Mouse (Mus musculus) G1E-ER4 (cell line): ENCODE measurements around the gene Socs1. TPM values are rescaled to one million over a fixed set of nuclear protein-coding genes. Genes with fewer than 3 reads are reported as not detected.

ENCODE experiments used
- GATA1 ChIP-seq: IDR thresholded peaks from one replicate; pipeline ENCODE4 v1.8.0; 2012; ENCODE audit warnings: low read length, inconsistent platforms
- polyA plus RNA-seq: library from polyadenylated mRNA; stranded (reverse); fragments of >175 nt; gene quantifications from 2 replicates; pipeline ENCODE4 v1.2.3, GENCODE M21; 2012

Gene Socs1
- polyA plus RNA-seq, 1 experiment: 9.4 TPM

GRCm38 (mm10) chr16:10790702-10791101, 5.4 kb upstream of the Socs1 start, which contains the start of gene Prm3:
Gene Prm3, minus strand, starts transcription at chr16:10790914.
- TF ChIP-seq GATA1: no peak

GRCm38 (mm10) chr16:10788866-10789265, 3.5 kb upstream of the Socs1 start:
- TF ChIP-seq GATA1: no peak

- no peak for TF ChIP-seq GATA1
Observed at GRCm38 (mm10) chr16:10788271-10788670, 2.9 kb upstream of the Socs1 start, which contains the start of gene Tnp2. Gene Tnp2, minus strand, starts transcription at chr16:10788660.

- no peak for TF ChIP-seq GATA1
Observed at GRCm38 (mm10) chr16:10787548-10788058, 2.3 kb upstream of the Socs1 start.

GRCm38 (mm10) chr16:10786782-10787547, 1.6 kb upstream of the Socs1 start:
- no peak for TF ChIP-seq GATA1

GRCm38 (mm10) chr16:10786288-10786687, 952 bp upstream of the Socs1 start:
- TF ChIP-seq GATA1: no peak

GRCm38 (mm10) chr16:10784793-10785370, 454 bp downstream of the Socs1 start:
- no peak for TF ChIP-seq GATA1

- TF ChIP-seq GATA1: no peak
Observed at GRCm38 (mm10) chr16:10783883-10784792, 1.2 kb downstream of the Socs1 start.

- TF ChIP-seq GATA1: no peak
Observed at GRCm38 (mm10) chr16:10783451-10783850, 1.9 kb downstream of the Socs1 start.

GRCm38 (mm10) chr16:10783152-10783434, 2.2 kb downstream of the Socs1 start:
- TF ChIP-seq GATA1: no peak

- no peak for TF ChIP-seq GATA1
Observed at GRCm38 (mm10) chr16:10782377-10783151, 2.8 kb downstream of the Socs1 start.

- no peak for TF ChIP-seq GATA1
Observed at GRCm38 (mm10) chr16:10781862-10782371, 3.4 kb downstream of the Socs1 start.

- TF ChIP-seq GATA1: no peak
Observed at GRCm38 (mm10) chr16:10780631-10781120, 4.7 kb downstream of the Socs1 start.

- TF ChIP-seq GATA1: no peak
Observed at GRCm38 (mm10) chr16:10777579-10778160, 7.7 kb downstream of the Socs1 start.

GRCm38 (mm10) chr16:10776322-10776721, 9.0 kb downstream of the Socs1 start:
- no peak for TF ChIP-seq GATA1
